Mouse (Mus musculus) forebrain, embryonic 16.5 days (tissue): ENCODE results near the gene Clk2. TPM values are rescaled to one million over a fixed set of nuclear protein-coding genes. Genes with fewer than 3 reads are reported as not detected.

ENCODE experiments used
- ATAC-seq: fragments of 200-750 bp; cut with Nextera tagmentation; 2 replicates; pipeline ENCODE4 v1.8.0; 2017; ENCODE audit warnings: mild to moderate bottlenecking, moderate library complexity
- H3K27ac ChIP-seq: fragments of 300-500 bp; sonication (generic); 2 replicates; pipeline ENCODE4 v1.5.1; 2014; ENCODE audit warnings: low read length, control low read depth
- H3K27me3 ChIP-seq: fragments of 300-500 bp; sonication (generic); replicated peaks from 2 replicates; pipeline ENCODE4 v1.6.1; 2014; ENCODE audit warnings: low read length; ENCODE audit not compliant: control insufficient read depth, insufficient read depth
- H3K36me3 ChIP-seq: fragments of 300-500 bp; sonication (generic); 2 replicates; pipeline ENCODE4 v1.6.1; 2014; ENCODE audit not compliant: control insufficient read depth, insufficient read depth
- H3K4me1 ChIP-seq: fragments of 300-500 bp; sonication (generic); replicated peaks from 2 replicates; pipeline ENCODE4 v1.6.1; 2014; ENCODE audit warnings: low read length; ENCODE audit not compliant: control insufficient read depth, insufficient read depth
- H3K4me2 ChIP-seq: fragments of 300-500 bp; sonication (generic); 2 replicates; pipeline ENCODE4 v1.6.1; 2014; ENCODE audit warnings: mild to moderate bottlenecking, low read length, control low read depth
- H3K4me3 ChIP-seq: fragments of 300-500 bp; sonication (generic); replicated peaks from 2 replicates; pipeline ENCODE4 v1.5.1; 2014; ENCODE audit warnings: mild to moderate bottlenecking, low read length, control low read depth
- H3K9ac ChIP-seq: fragments of 300-500 bp; sonication (generic); replicated peaks from 2 replicates; pipeline ENCODE4 v1.6.1; 2014; ENCODE audit warnings: low read depth, low read length, control low read depth
- H3K9me3 ChIP-seq: fragments of 300-500 bp; sonication (generic); 2 replicates; pipeline ENCODE4 v1.6.1; 2016; ENCODE audit warnings: low read length; ENCODE audit not compliant: control insufficient read depth
- WGBS: fragments of 180-500 bp; shearing (Covaris S2); extraction: QIAGEN DNeasy Blood & Tissue Kit; methylation state at CpG from one replicate; pipeline ENCODE4 v1.1.7; 2014; 5-methylcytosine and 5-hydroxymethylcytosine counted together
- polyA plus RNA-seq: library from polyadenylated mRNA; unstranded; fragments of >200 nt; fragmentation: Nextera tagmentation; extraction: Ambion mirVana; gene quantifications from 2 replicates; pipeline ENCODE4 v1.2.1, GENCODE M21; 2015

Clk2 gene
- polyA plus RNA-seq, 1 experiment from 2014 or later, result 23.9 TPM

GRCm38 (mm10) chr3:89195979-89196877, 31.6 kb downstream of the Clk2 start:
- H3K9me3 ChIP-seq, result no peaks in the 10 kb centered on the region
- H3K4me3 ChIP-seq, result peak overlapping the region; percentile 44
- H3K4me2 ChIP-seq, result peak overlapping the region; percentile 81
- H3K27ac ChIP-seq, result peak overlapping the region; percentile 75
- peak overlapping the region; percentile 68 for H3K9ac ChIP-seq
- peak; percentile 96 for ATAC-seq
- H3K4me1 ChIP-seq, result peaks cover 15% of the 10 kb centered on the region
- WGBS, result 6% methylated on average over 33 of the region's 33 CpGs
- no peaks in the 10 kb centered on the region for H3K36me3 ChIP-seq
- no peaks in the 10 kb centered on the region for H3K27me3 ChIP-seq

- 91% methylated on average over 3 of the region's 3 CpGs for WGBS
- Histone ChIP-seq H3K9me3 (no peaks in the 10 kb centered on the region), H3K27ac (no peak overlapping the region), H3K36me3 (no peaks in the 10 kb centered on the region), H3K4me2 (no peak overlapping the region), H3K27me3 (no peaks in the 10 kb centered on the region), H3K4me3 (no peak overlapping the region), H3K4me1 (peaks cover 19% of the 10 kb centered on the region), H3K9ac (no peak overlapping the region)
- ATAC-seq, result no peak
Observed at GRCm38 (mm10) chr3:89199839-89200238, 35.2 kb downstream of the Clk2 start.

- Histone ChIP-seq H3K9me3 (no peaks in the 10 kb centered on the region), H3K9ac (peak within 1 kb of the TSS; percentile 52), H3K36me3 (peaks cover 2% of the 10 kb centered on the region; the same call in 1 of the 2 replicates), H3K27me3 (no peaks in the 10 kb centered on the region), H3K4me1 (peaks cover 5% of the 10 kb centered on the region), H3K4me3 (peak within 1 kb of the TSS; percentile 62), H3K4me2 (peak within 1 kb of the TSS; percentile 60), H3K27ac (no peak within 1 kb of the TSS)
- peak; percentile 93 for ATAC-seq
- 25% methylated on average over 13 of the region's 13 CpGs for WGBS
Observed at GRCm38 (mm10) chr3:89202253-89203141, 37.9 kb downstream of the Clk2 start, which contains the start of gene Gba. Gene Gba (plus strand): TSS chr3:89202928.

- peak; percentile 24 for ATAC-seq
- peak overlapping the region; percentile 52 for H3K9ac ChIP-seq
Observed at GRCm38 (mm10) chr3:89203142-89203514, 38.5 kb downstream of the Clk2 start.

GRCm38 (mm10) chr3:89206079-89206478, 41.5 kb downstream of the Clk2 start:
- Histone ChIP-seq H3K27ac (no peak overlapping the region), H3K27me3 (no peaks in the 10 kb centered on the region), H3K9ac (no peak overlapping the region), H3K4me2 (no peak overlapping the region), H3K36me3 (peaks cover 24% of the 10 kb centered on the region), H3K9me3 (no peaks in the 10 kb centered on the region), H3K4me3 (no peak overlapping the region), H3K4me1 (peaks cover 5% of the 10 kb centered on the region)
- ATAC-seq, result no peak
- WGBS, result 90% methylated on average over 7 of the region's 7 CpGs

More at GRCm38 (mm10) chr3:89203142-89203514, 38.5 kb downstream of the Clk2 start:
- peak overlapping the region; percentile 60 for H3K4me2 ChIP-seq
- H3K4me1 ChIP-seq, result peaks cover 5% of the 10 kb centered on the region
- H3K36me3 ChIP-seq, result peaks cover 7% of the 10 kb centered on the region
- H3K27me3 ChIP-seq, result no peaks in the 10 kb centered on the region
- WGBS, result 39% methylated on average over 5 of the region's 5 CpGs
- H3K27ac ChIP-seq, result no peak overlapping the region
- peak overlapping the region; percentile 62 for H3K4me3 ChIP-seq
- no peaks in the 10 kb centered on the region for H3K9me3 ChIP-seq

- H3K27me3 ChIP-seq, result no peaks in the 10 kb centered on the region
- no peak overlapping the region for H3K27ac ChIP-seq
- H3K4me2 ChIP-seq, result no peak overlapping the region
- 94% methylated on average over 2 of the region's 2 CpGs for WGBS
- H3K4me3 ChIP-seq, result no peak overlapping the region
- peaks cover 5% of the 10 kb centered on the region for H3K4me1 ChIP-seq
- H3K9ac ChIP-seq, result no peak overlapping the region
- no peaks in the 10 kb centered on the region for H3K9me3 ChIP-seq
- ATAC-seq, result no peak
- peaks cover 24% of the 10 kb centered on the region for H3K36me3 ChIP-seq
Observed at GRCm38 (mm10) chr3:89206695-89207094, 42.1 kb downstream of the Clk2 start.

GRCm38 (mm10) chr3:89208075-89208657, 43.6 kb downstream of the Clk2 start:
- Histone ChIP-seq H3K4me3 (no peak overlapping the region), H3K27me3 (no peaks in the 10 kb centered on the region), H3K9me3 (no peaks in the 10 kb centered on the region), H3K27ac (no peak overlapping the region), H3K36me3 (peaks cover 24% of the 10 kb centered on the region), H3K4me2 (no peak overlapping the region), H3K9ac (no peak overlapping the region), H3K4me1 (peaks cover 8% of the 10 kb centered on the region)
- no peak for ATAC-seq
- WGBS, result 94% methylated on average over 13 of the region's 13 CpGs

GRCm38 (mm10) chr3:89208736-89209135, 44.1 kb downstream of the Clk2 start:
- Histone ChIP-seq H3K27me3 (no peaks in the 10 kb centered on the region), H3K4me2 (no peak overlapping the region), H3K36me3 (peaks cover 24% of the 10 kb centered on the region), H3K4me3 (no peak overlapping the region), H3K9ac (no peak overlapping the region), H3K9me3 (no peaks in the 10 kb centered on the region), H3K27ac (no peak overlapping the region), H3K4me1 (peaks cover 5% of the 10 kb centered on the region)
- WGBS, result 86% methylated on average over 6 of the region's 6 CpGs
- ATAC-seq, result no peak

- H3K27me3 ChIP-seq, result no peaks in the 10 kb centered on the region
Observed at GRCm38 (mm10) chr3:89209731-89210130, 45.1 kb downstream of the Clk2 start.

More at GRCm38 (mm10) chr3:89209731-89210130, 45.1 kb downstream of the Clk2 start:
- H3K9ac ChIP-seq, result no peak overlapping the region
- H3K27ac ChIP-seq, result no peak overlapping the region
- H3K4me1 ChIP-seq, result peaks cover 9% of the 10 kb centered on the region
- peaks cover 24% of the 10 kb centered on the region for H3K36me3 ChIP-seq
- WGBS, result 90% methylated on average over 7 of the region's 7 CpGs
- no peak overlapping the region for H3K4me3 ChIP-seq
- no peaks in the 10 kb centered on the region for H3K9me3 ChIP-seq
- no peak for ATAC-seq
- H3K4me2 ChIP-seq, result no peak overlapping the region
